Mouse (Mus musculus) G1E (cell line): Measurements from ENCODE around the gene Camsap1. TPM values are rescaled to one million over a fixed set of nuclear protein-coding genes. Genes with fewer than 3 reads are reported as not detected.

Experiments used
- ATAC-seq: 2 replicates; pipeline ENCODE4 v1.8.0; 2016; ENCODE audit warnings: mild to moderate bottlenecking; ENCODE audit not compliant: insufficient number of reproducible peaks, poor library complexity, low FRiP score, severe bottlenecking; ENCODE audit errors: extremely low read depth
- DNase-seq: peaks from one replicate; pipeline ENCODE4 v3.0.0; 2012; ENCODE audit warnings: low spot score
- H3K27me3 ChIP-seq: 2 replicates; pipeline ENCODE4 v1.6.1; 2012; ENCODE audit warnings: mild to moderate bottlenecking, low read length, inconsistent platforms; ENCODE audit not compliant: insufficient read depth
- H3K36me3 ChIP-seq: replicated peaks from 2 replicates; pipeline ENCODE3; 2012; ENCODE audit warnings: mild to moderate bottlenecking, inconsistent platforms
- H3K4me1 ChIP-seq: 2 replicates; pipeline ENCODE4 v1.6.1; 2012; ENCODE audit warnings: low read depth, low read length, inconsistent platforms, mixed read lengths; ENCODE audit not compliant: insufficient read depth
- H3K4me3 ChIP-seq: 2 replicates; pipeline ENCODE4 v1.5.1; 2012; ENCODE audit warnings: low read depth, mild to moderate bottlenecking, inconsistent platforms, low read length, moderate library complexity, mixed read lengths
- H3K9me3 ChIP-seq: replicated peaks from 2 replicates; pipeline ENCODE4 v1.6.1; 2012; ENCODE audit warnings: inconsistent platforms
- CTCF ChIP-seq: IDR thresholded peaks from 2 replicates; pipeline ENCODE4 v1.5.1; 2012; ENCODE audit warnings: low read depth, low read length, inconsistent platforms, mixed read lengths
- GATA1 ChIP-seq: IDR thresholded peaks from 2 replicates; pipeline ENCODE4 v1.6.1; 2012; ENCODE audit warnings: borderline replicate concordance, low read length, inconsistent platforms, mixed read lengths
- GATA2 ChIP-seq: IDR thresholded peaks from 2 replicates; pipeline ENCODE4 v1.6.1; 2012; ENCODE audit warnings: low read depth, low read length, inconsistent platforms, borderline replicate concordance
- POLR2AphosphoS5 ChIP-seq: IDR thresholded peaks from 2 replicates; pipeline ENCODE4 v1.6.1; 2012; ENCODE audit warnings: low read depth, low read length, inconsistent platforms; ENCODE audit not compliant: insufficient replicate concordance
- TAL1 ChIP-seq: conservative IDR thresholded peaks from 2 replicates; pipeline ENCODE4 v1.6.1; 2012; ENCODE audit warnings: low read depth, low read length, inconsistent platforms, mixed read lengths
- polyA plus RNA-seq: library from polyadenylated mRNA; stranded (reverse); fragments of >175 nt; gene quantifications from 2 replicates; pipeline ENCODE4 v1.2.3, GENCODE M21; 2012
- total RNA-seq, 2 experiments: library from RNA; stranded (forward) in 1 of 2; stranded (reverse) in 1 of 2; fragments of 200-1000 nt in 1 of 2; fragments of >200 nt in 1 of 2; fragmentation: Nextera tagmentation in 1 of 2; gene quantifications; 2 replicates each; pipeline ENCODE4 v1.2.3; 2014 to 2017

The Camsap1 gene
- total and polyA plus RNA-seq, 3 experiments, result 4.8 to 21.6 (median 12.9) TPM

- ATAC-seq, result no peak
- Histone ChIP-seq H3K4me3 (no peak overlapping the region), H3K36me3 (peaks cover 89% of the 10 kb centered on the region), H3K4me1 (peaks cover 4% of the 10 kb centered on the region; the same call in 1 of the 2 replicates), H3K9me3 (no peaks in the 10 kb centered on the region), H3K27me3 (no peaks in the 10 kb centered on the region)
- TF ChIP-seq POLR2AphosphoS5 (no peak), TAL1 (no peak), GATA1 (no peak), CTCF (no peak), GATA2 (no peak)
- DNase-seq, result no peak
Observed at GRCm38 (mm10) chr2:25947950-25948349, 35.1 kb downstream of the Camsap1 start.

GRCm38 (mm10) chr2:25943822-25944221, 39.3 kb downstream of the Camsap1 start:
- no peak for ATAC-seq
- Histone ChIP-seq H3K4me3 (no peak overlapping the region), H3K36me3 (peaks cover 87% of the 10 kb centered on the region), H3K9me3 (no peaks in the 10 kb centered on the region), H3K4me1 (peaks cover 2% of the 10 kb centered on the region; the same call in 1 of the 2 replicates), H3K27me3 (no peaks in the 10 kb centered on the region)
- TF ChIP-seq CTCF (no peak), TAL1 (no peak), GATA2 (no peak), POLR2AphosphoS5 (no peak), GATA1 (no peak)
- no peak for DNase-seq

- Histone ChIP-seq H3K36me3 (peaks cover 97% of the 10 kb centered on the region), H3K4me1 (no peaks in the 10 kb centered on the region), H3K9me3 (no peaks in the 10 kb centered on the region), H3K4me3 (no peak overlapping the region), H3K27me3 (no peaks in the 10 kb centered on the region)
- no peak for ATAC-seq
- DNase-seq, result no peak
- no peak for TF ChIP-seq TAL1
- TF ChIP-seq POLR2AphosphoS5, result no peak
- TF ChIP-seq CTCF, result no peak
- no peak for TF ChIP-seq GATA2
- TF ChIP-seq GATA1, result no peak
Observed at GRCm38 (mm10) chr2:25940503-25940902, 42.6 kb downstream of the Camsap1 start.

- TF ChIP-seq TAL1, result no peak
- TF ChIP-seq CTCF, result 0 out of 2 replicates have a peak, but pooled peaks have one; percentile 24
- ATAC-seq, result no peak
- H3K36me3 ChIP-seq, result peaks cover 89% of the 10 kb centered on the region
- H3K27me3 ChIP-seq, result no peaks in the 10 kb centered on the region
- no peaks in the 10 kb centered on the region for H3K9me3 ChIP-seq
- peaks cover 6% of the 10 kb centered on the region for H3K4me1 ChIP-seq
- DNase-seq, result no peak
- no peak overlapping the region for H3K4me3 ChIP-seq
Observed at GRCm38 (mm10) chr2:25931249-25931859, 51.7 kb downstream of the Camsap1 start.

- Histone ChIP-seq H3K4me1 (no peaks in the 10 kb centered on the region), H3K36me3 (peaks cover 84% of the 10 kb centered on the region), H3K4me3 (no peak overlapping the region), H3K9me3 (no peaks in the 10 kb centered on the region), H3K27me3 (no peaks in the 10 kb centered on the region)
- DNase-seq, result no peak
- no peak for ATAC-seq
- TF ChIP-seq TAL1, result no peak
- no peak for TF ChIP-seq POLR2AphosphoS5
- TF ChIP-seq GATA2, result no peak
- TF ChIP-seq CTCF, result no peak
- TF ChIP-seq GATA1, result no peak
Observed at GRCm38 (mm10) chr2:25927821-25928220, 55.3 kb downstream of the Camsap1 start.

- ATAC-seq, result no peak
- H3K4me1 ChIP-seq, result no peaks in the 10 kb centered on the region; the same call in 1 of the 2 replicates
- no peak for TF ChIP-seq GATA2
- TF ChIP-seq CTCF, result no peak
Observed at GRCm38 (mm10) chr2:25924934-25925333, 58.1 kb downstream of the Camsap1 start.

GRCm38 (mm10) chr2:25923799-25924198, 59.3 kb downstream of the Camsap1 start:
- Histone ChIP-seq H3K4me3 (no peak overlapping the region), H3K27me3 (no peaks in the 10 kb centered on the region), H3K36me3 (peaks cover 51% of the 10 kb centered on the region), H3K9me3 (no peaks in the 10 kb centered on the region), H3K4me1 (no peaks in the 10 kb centered on the region; the same call in 1 of the 2 replicates)
- no peak for DNase-seq
- ATAC-seq, result no peak
- TF ChIP-seq GATA1, result no peak
- no peak for TF ChIP-seq POLR2AphosphoS5
- no peak for TF ChIP-seq CTCF
- no peak for TF ChIP-seq GATA2
- TF ChIP-seq TAL1, result no peak

More at GRCm38 (mm10) chr2:25924934-25925333, 58.1 kb downstream of the Camsap1 start:
- Histone ChIP-seq H3K4me3 (no peak overlapping the region), H3K36me3 (peaks cover 58% of the 10 kb centered on the region), H3K9me3 (no peaks in the 10 kb centered on the region), H3K27me3 (no peaks in the 10 kb centered on the region)
- DNase-seq, result no peak
